Mouse (Mus musculus) liver, postnatal 0 days (tissue): ENCODE measurements around the gene Fgfr3. TPM values are rescaled to one million over a fixed set of nuclear protein-coding genes. Genes with fewer than 3 reads are reported as not detected.

Source experiments
- ATAC-seq: fragments of 200-750 bp; cut with Nextera tagmentation; 2 replicates; pipeline ENCODE4 v1.8.0; 2017; ENCODE audit warnings: mild to moderate bottlenecking, moderate library complexity
- DNase-seq: peaks from one replicate; pipeline ENCODE4 v3.0.0-alpha.2; 2016
- H3K27ac ChIP-seq: fragments of 300-500 bp; sonication (generic); 2 replicates; pipeline ENCODE4 v1.5.1; 2014; ENCODE audit warnings: antibody characterized with exemption, moderate library complexity, mild to moderate bottlenecking, low read depth
- H3K27me3 ChIP-seq: fragments of 300-500 bp; sonication (generic); 2 replicates; pipeline ENCODE4 v1.6.1; 2014; ENCODE audit warnings: low read length, control low read depth, mixed read lengths; ENCODE audit not compliant: insufficient read depth
- H3K36me3 ChIP-seq: fragments of 300-500 bp; sonication (generic); replicated peaks from 2 replicates; pipeline ENCODE4 v1.6.1; 2014; ENCODE audit warnings: mild to moderate bottlenecking, control low read depth, low read length, moderate library complexity, mixed read lengths; ENCODE audit not compliant: insufficient read depth
- H3K4me1 ChIP-seq: fragments of 300-500 bp; sonication (generic); 2 replicates; pipeline ENCODE4 v1.6.1; 2014; ENCODE audit warnings: antibody characterized with exemption, mild to moderate bottlenecking, control low read depth; ENCODE audit not compliant: insufficient read depth
- H3K4me2 ChIP-seq: fragments of 300-500 bp; sonication (generic); 2 replicates; pipeline ENCODE4 v1.6.1; 2014; ENCODE audit warnings: low read depth, mild to moderate bottlenecking, low read length, moderate library complexity, mixed read lengths
- H3K4me3 ChIP-seq: fragments of 300-500 bp; sonication (generic); 2 replicates; pipeline ENCODE4 v1.5.1; 2014; ENCODE audit warnings: low read depth, low read length
- H3K9ac ChIP-seq: fragments of 300-500 bp; sonication (generic); replicated peaks from 2 replicates; pipeline ENCODE4 v1.6.1; 2014; ENCODE audit warnings: mild to moderate bottlenecking, moderate library complexity
- H3K9me3 ChIP-seq: fragments of 300-500 bp; sonication (generic); 2 replicates; pipeline ENCODE4 v1.6.1; 2016; ENCODE audit warnings: mild to moderate bottlenecking, control low read depth, low read length, mixed read lengths
- CTCF ChIP-seq: sonication (generic); IDR thresholded peaks from 2 replicates; pipeline ENCODE4 v1.5.1; 2016; ENCODE audit warnings: antibody characterized with exemption, low read depth
- EP300 ChIP-seq: IDR thresholded peaks from 2 replicates; pipeline ENCODE4 v1.6.1; 2016; ENCODE audit warnings: antibody characterized with exemption, low read depth, mild to moderate bottlenecking
- WGBS: fragments of 180-500 bp; shearing (Covaris S2); extraction: QIAGEN DNeasy Blood & Tissue Kit; methylation state at CpG from one replicate; pipeline ENCODE4 v1.1.7; 2014; ENCODE audit not compliant: insufficient replicate concordance; 5-methylcytosine and 5-hydroxymethylcytosine counted together
- polyA plus RNA-seq: library from polyadenylated mRNA; unstranded; fragments of >200 nt; fragmentation: Nextera tagmentation; extraction: Ambion mirVana; gene quantifications from 2 replicates; pipeline ENCODE4 v1.2.1, GENCODE M21; 2015

Fgfr3 gene
- polyA plus RNA-seq, 1 experiment from 2014 or later: 1.3 TPM

DNA sequence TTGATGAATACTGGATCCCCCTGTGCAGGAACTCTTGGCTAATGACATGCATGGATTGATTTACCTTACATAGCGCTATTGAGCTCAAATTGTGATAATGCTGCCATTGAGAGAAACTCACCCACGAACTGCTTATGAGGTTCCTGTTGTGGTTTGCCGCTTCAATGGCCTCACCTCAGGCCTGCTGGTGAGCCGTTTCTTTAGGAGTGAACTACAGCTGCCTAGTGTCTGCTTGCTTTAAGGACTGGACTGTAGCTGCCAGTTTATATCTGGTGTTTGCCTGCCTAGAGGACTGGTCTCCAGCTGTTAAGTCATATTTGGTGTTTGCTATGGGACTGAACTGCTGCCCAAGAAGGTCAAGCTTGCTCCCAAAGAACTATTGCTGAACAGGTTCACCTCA lies 38.5 kb upstream of the Fgfr3 start:
- DNase-seq: no peak
- TF ChIP-seq CTCF (no peak), EP300 (no peak)
- Histone ChIP-seq H3K4me2 (no peak overlapping the region), H3K27me3 (no peaks in the 10 kb centered on the region), H3K36me3 (no peaks in the 10 kb centered on the region), H3K27ac (no peak overlapping the region), H3K4me1 (peaks cover 7% of the 10 kb centered on the region), H3K9ac (no peak overlapping the region), H3K9me3 (no peaks in the 10 kb centered on the region), H3K4me3 (no peak overlapping the region)
- 59% methylated on average over 4 of the region's 4 CpGs for WGBS
- no peak for ATAC-seq

DNA sequence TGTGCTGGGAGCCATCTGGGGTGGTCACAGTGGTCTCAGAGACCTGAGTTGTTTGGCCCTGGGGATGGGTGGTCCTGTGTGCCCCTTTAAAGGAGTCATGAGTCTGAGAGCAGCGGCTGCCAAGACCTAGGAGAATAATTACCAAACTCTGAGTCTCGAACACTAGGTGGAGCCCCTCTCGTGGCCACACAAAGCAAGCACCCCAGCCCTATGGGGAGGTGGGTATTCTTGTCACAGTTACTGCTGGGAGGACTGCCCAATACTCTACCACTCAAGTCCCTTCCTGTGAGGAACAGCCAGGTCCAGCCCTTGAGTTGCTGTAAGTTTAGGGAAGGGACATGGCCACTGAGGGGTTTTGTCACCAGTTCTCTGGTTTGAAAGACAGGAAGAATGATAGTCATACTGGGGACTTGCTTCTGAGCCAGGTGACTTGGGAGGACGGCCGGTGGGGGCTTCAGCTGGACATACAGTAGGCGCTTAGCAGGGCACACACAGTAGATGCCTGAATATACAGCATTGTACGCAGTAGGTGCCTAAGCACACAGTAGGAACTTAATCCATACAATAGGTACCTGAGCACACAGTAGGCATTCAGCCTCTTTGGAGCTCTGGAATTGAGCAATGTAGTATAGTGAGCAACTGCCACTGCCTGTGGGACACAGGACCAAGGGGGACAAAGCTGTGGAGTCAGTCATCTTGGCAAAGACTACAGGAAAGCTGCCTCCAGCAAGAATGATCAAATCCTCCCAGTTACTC lies 37.4 kb upstream of the Fgfr3 start:
- no peak overlapping the region for H3K9ac ChIP-seq
- no peaks in the 10 kb centered on the region for H3K27me3 ChIP-seq
- TF ChIP-seq EP300 (no peak), CTCF (peak; percentile 74)
- H3K9me3 ChIP-seq: no peaks in the 10 kb centered on the region
- peak; percentile 38 for DNase-seq
- ATAC-seq: no peak
- no peak overlapping the region for H3K4me2 ChIP-seq
- H3K4me1 ChIP-seq: peaks cover 15% of the 10 kb centered on the region
- WGBS: 43% methylated on average over 7 of the region's 7 CpGs
- no peaks in the 10 kb centered on the region for H3K36me3 ChIP-seq
- no peak overlapping the region for H3K4me3 ChIP-seq
- no peak overlapping the region for H3K27ac ChIP-seq

DNA sequence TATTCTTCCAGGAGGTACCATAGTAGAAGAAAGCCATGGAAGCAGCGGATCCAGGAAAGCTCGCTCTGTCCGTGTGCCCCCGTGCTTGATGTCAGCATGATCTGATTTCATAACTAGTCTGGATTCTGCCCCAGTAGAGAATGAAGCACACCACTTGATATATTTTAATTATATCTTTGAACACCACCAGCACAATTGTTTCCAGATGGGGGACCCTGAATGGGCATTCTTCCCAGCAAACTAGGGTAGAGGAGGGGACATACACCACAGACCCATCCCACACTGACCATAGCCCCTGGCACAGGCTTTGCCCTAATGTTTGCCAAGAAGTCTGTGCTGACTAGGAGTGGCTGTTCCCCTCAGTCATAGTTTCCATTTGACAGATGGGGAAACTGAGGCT lies 36.5 kb upstream of the Fgfr3 start:
- H3K9ac ChIP-seq: no peak overlapping the region
- DNase-seq (no peak), ATAC-seq (no peak)
- no peaks in the 10 kb centered on the region for H3K27me3 ChIP-seq
- no peak overlapping the region for H3K4me3 ChIP-seq
- H3K27ac ChIP-seq: no peak overlapping the region
- H3K4me1 ChIP-seq: peaks cover 15% of the 10 kb centered on the region
- WGBS: 86% methylated on average over 4 of the region's 4 CpGs
- TF ChIP-seq EP300 (no peak), CTCF (no peak)
- no peaks in the 10 kb centered on the region for H3K9me3 ChIP-seq
- no peak overlapping the region for H3K4me2 ChIP-seq
- no peaks in the 10 kb centered on the region for H3K36me3 ChIP-seq

DNA sequence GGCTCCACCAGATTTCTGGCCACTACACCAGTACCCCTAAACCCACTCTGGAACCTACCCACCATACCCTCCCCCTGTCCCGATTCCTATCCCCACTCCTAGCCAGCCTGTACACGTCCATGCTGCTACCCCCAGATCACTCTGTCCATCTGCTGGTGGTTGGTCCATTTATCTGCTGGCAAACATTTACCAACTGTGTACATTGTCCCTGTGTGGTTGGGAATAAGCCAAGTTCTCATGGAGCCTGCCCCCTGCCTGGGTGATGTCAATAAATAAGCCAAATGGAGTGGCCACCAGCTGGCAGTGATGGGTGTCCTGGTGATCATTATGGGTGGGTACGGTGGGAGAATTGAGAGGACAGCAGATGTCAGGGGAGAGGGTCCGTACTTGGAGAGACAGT lies 34.3 kb upstream of the Fgfr3 start:
- H3K9me3 ChIP-seq: no peaks in the 10 kb centered on the region
- peaks cover 15% of the 10 kb centered on the region for H3K4me1 ChIP-seq
- TF ChIP-seq CTCF: no peak
- TF ChIP-seq EP300: no peak
- no peaks in the 10 kb centered on the region for H3K27me3 ChIP-seq
- no peak overlapping the region for H3K4me3 ChIP-seq
- H3K36me3 ChIP-seq: no peaks in the 10 kb centered on the region
- ATAC-seq (peak; percentile 73; the same call in 1 of the 2 replicates), DNase-seq (peak; percentile 42)
- no peak overlapping the region for H3K27ac ChIP-seq
- 58% methylated on average over 4 of the region's 4 CpGs for WGBS
- no peak overlapping the region for H3K4me2 ChIP-seq
- H3K9ac ChIP-seq: no peak overlapping the region

DNA sequence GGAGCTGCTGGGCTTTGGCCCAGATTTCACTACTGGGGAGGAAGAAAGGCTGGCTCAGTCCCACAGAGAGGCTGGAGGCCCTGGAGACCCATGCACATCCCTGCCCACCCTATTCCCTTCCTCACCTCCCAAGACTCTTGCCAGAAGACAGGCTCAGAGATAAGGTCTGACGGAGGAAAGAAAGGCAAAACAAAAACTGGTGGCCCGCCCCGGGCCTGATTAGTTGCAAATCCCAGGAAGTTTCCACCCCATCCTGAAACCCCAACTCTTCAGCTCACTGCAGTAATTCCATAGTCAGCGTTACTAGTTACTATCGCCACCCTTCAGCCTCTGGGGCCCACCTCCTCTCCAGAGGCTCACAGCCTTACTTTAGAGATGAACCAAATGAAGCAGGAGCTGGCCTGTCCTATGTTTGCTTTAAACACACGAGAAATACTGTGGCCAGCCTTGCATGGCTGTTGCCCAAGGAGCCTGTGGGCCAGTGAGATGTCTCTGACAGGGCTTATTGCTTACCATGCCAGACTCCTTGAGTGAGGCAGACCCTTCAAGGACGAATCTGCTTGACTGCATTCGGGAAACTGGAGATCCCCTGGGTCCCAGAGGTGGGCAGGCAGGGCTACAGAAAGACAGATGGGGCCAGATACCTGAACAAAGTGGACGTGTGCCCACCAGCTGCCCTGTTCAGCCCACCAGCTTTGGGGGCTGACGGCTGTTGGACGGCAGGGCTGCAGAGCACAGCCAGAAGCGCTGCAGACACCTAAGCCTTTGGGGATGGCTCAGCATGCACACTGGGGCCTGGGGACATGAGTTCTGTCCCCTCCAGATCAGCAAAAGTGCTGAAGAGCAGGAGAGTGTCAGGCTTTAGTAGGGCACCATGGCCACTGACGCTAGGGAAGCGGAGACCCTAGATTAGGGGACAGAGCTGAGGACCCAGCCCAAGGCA lies 32.9 kb upstream of the Fgfr3 start:
- Histone ChIP-seq H3K4me3 (no peak overlapping the region), H3K27me3 (0 out of 2 replicates have a peak, but pooled peaks cover 4% of the 10 kb centered on the region), H3K36me3 (no peaks in the 10 kb centered on the region), H3K27ac (no peak overlapping the region), H3K9ac (no peak overlapping the region; the same call in 1 of the 2 replicates), H3K4me2 (no peak overlapping the region), H3K4me1 (peaks cover 15% of the 10 kb centered on the region), H3K9me3 (no peaks in the 10 kb centered on the region)
- WGBS: 70% methylated on average over 14 of the region's 14 CpGs
- DNase-seq (no peak), ATAC-seq (no peak)
- TF ChIP-seq CTCF: no peak
- no peak for TF ChIP-seq EP300

DNA sequence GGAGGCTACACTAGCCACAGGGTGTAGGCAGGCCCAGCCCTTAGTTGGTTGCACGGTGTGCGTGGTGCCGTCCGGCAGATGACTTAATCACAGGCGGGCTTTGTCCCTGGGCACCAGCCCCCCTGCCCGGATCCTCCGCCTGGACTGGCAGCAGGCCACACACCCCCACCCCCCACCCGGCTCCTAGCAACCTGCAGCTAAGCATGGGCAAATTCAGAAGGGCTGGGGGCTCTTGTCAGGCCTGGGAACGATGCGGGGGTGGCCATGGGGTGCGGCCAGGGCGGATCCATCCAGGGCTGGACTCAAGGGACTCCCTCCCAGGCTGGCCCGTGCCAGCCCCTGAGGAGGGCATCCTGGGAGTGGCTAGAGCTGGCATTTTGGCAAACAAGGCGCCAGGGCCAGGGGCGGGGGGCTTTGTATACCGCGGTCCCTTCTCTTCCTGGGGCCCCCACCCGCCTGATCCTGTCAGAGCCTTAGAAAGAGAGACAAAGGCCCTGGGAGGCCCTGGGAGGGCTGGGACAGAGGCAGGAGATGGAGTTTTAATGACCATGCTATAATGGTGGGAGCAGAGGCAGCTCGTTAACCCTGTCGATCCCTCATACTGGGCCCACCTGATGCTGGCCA lies 32.1 kb upstream of the Fgfr3 start:
- ATAC-seq (no peak), DNase-seq (no peak)
- H3K27ac ChIP-seq: no peak overlapping the region

More for the DNA sequence above, 32.1 kb upstream of the Fgfr3 start:
- Histone ChIP-seq H3K9ac (no peak overlapping the region), H3K4me3 (no peak overlapping the region), H3K9me3 (no peaks in the 10 kb centered on the region), H3K36me3 (no peaks in the 10 kb centered on the region), H3K27me3 (0 out of 2 replicates have a peak, but pooled peaks cover 4% of the 10 kb centered on the region), H3K4me2 (no peak overlapping the region), H3K4me1 (peaks cover 15% of the 10 kb centered on the region)
- no peak for TF ChIP-seq CTCF
- TF ChIP-seq EP300: no peak
- WGBS: 82% methylated on average over 20 of the region's 20 CpGs
